Mouse (Mus musculus) liver, adult 2 months (tissue): ENCODE results near the gene Hist1h1c. TPM values are rescaled to one million over a fixed set of nuclear protein-coding genes. Genes with fewer than 3 reads are reported as not detected.

Source experiments
- DNase-seq: peaks from one replicate; pipeline ENCODE4 v3.0.0-alpha.2; 2011; ENCODE audit warnings: low read depth, low spot score; ENCODE audit errors: extremely low read depth
- H3K27ac ChIP-seq: fragments of 200-500 bp; replicated peaks from 2 replicates; pipeline ENCODE4 v1.5.1; 2012; ENCODE audit warnings: low read depth, mild to moderate bottlenecking, control low read depth, inconsistent platforms, low read length; ENCODE audit not compliant: insufficient read depth
- H3K27me3 ChIP-seq: fragments of 200-500 bp; 2 replicates; pipeline ENCODE4 v1.6.1; 2012; ENCODE audit warnings: mild to moderate bottlenecking, moderate library complexity, low read length, inconsistent platforms; ENCODE audit not compliant: control insufficient read depth, insufficient read depth
- H3K36me3 ChIP-seq: fragments of 200-500 bp; 2 replicates; pipeline ENCODE4 v1.6.1; 2012; ENCODE audit warnings: low read length, inconsistent platforms; ENCODE audit not compliant: control insufficient read depth, insufficient read depth
- H3K4me1 ChIP-seq: fragments of 200-500 bp; 2 replicates; pipeline ENCODE4 v1.6.1; 2011; ENCODE audit warnings: low read length; ENCODE audit not compliant: control insufficient read depth, insufficient read depth
- H3K4me3 ChIP-seq: fragments of 200-500 bp; 2 replicates; pipeline ENCODE4 v1.5.1; 2011; ENCODE audit warnings: low read depth, mild to moderate bottlenecking, control low read depth, low read length, moderate library complexity; ENCODE audit not compliant: insufficient read depth
- H3K79me2 ChIP-seq: fragments of 200-500 bp; 2 replicates; pipeline ENCODE4 v1.6.1; 2012; ENCODE audit warnings: inconsistent platforms, mild to moderate bottlenecking, low read length, moderate library complexity; ENCODE audit not compliant: control insufficient read depth, insufficient read depth
- H3K9ac ChIP-seq: fragments of 200-500 bp; 2 replicates; pipeline ENCODE4 v1.6.1; 2012; ENCODE audit warnings: low read depth, mild to moderate bottlenecking, control low read depth, inconsistent platforms, low read length
- CTCF ChIP-seq: fragments of 200-500 bp; IDR thresholded peaks from 2 replicates; pipeline ENCODE4 v1.5.1; 2011; ENCODE audit warnings: low read depth, low read length, control low read depth
- POLR2A ChIP-seq: fragments of 200-500 bp; IDR thresholded peaks from 2 replicates; pipeline ENCODE4 v1.6.1; 2011; ENCODE audit warnings: low read length, control low read depth; ENCODE audit not compliant: insufficient read depth; ENCODE audit errors: extremely low read depth
- WGBS: fragments of 180-500 bp; shearing (Covaris S2); methylation state at CpG from one replicate; pipeline ENCODE4 v1.1.7; 2018; 5-methylcytosine and 5-hydroxymethylcytosine counted together
- polyA plus RNA-seq: library from polyadenylated mRNA; depleted of rRNA; stranded (reverse); fragments of >200 nt; gene quantifications from 2 replicates; pipeline ENCODE4 v1.2.3, GENCODE M21; 2012
- total RNA-seq: library from RNA; depleted of rRNA; stranded (reverse); fragments of >200 nt; gene quantifications from 2 replicates; pipeline ENCODE4 v1.2.3, GENCODE M21; 2014

The Hist1h1c gene
- total and polyA plus RNA-seq, 2 experiments = 20.9 to 68.1 TPM

DNA sequence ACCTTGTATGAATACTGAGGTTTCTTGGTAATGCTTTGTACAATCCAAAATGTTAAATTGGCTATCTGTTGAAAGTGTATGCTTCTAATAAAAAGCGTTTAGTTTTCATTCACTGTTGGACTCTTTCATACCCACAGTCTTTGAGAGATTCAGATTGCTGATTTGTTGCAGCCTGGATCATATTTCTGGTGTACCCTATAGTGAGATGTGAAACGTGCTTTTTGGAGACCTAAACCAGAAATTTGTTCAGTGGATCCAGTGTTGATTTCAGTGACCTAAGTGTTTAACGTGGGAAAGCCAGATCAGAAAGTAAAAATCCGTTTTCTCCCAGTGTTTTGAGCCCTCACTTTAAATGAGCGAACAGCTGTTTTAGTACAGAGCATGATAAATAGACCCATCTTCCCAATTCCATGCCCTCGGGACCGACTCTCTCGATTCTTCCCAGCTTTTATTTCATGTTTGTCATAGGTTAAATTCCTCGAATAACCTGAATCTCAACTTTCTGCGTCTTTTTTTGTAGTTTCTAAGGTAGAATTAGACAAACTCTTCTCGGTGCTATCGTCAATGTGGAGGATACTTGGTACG lies 1.7 kb downstream of the Hist1h1c start:
- Histone ChIP-seq H3K27me3 (no peaks in the 10 kb centered on the region), H3K27ac (peak overlapping the region; percentile 65; the same call in 1 of the 2 replicates), H3K4me1 (peaks cover 8% of the 10 kb centered on the region; the same call in 1 of the 2 replicates), H3K4me3 (peak overlapping the region; percentile 63), H3K36me3 (no peaks in the 10 kb centered on the region), H3K79me2 (no peaks in the 10 kb centered on the region), H3K9ac (peak overlapping the region; percentile 57)
- no peak for DNase-seq
- no peak for TF ChIP-seq CTCF
- TF ChIP-seq POLR2A = no peak
- WGBS = 19% methylated on average over 13 of the region's 13 CpGs

DNA sequence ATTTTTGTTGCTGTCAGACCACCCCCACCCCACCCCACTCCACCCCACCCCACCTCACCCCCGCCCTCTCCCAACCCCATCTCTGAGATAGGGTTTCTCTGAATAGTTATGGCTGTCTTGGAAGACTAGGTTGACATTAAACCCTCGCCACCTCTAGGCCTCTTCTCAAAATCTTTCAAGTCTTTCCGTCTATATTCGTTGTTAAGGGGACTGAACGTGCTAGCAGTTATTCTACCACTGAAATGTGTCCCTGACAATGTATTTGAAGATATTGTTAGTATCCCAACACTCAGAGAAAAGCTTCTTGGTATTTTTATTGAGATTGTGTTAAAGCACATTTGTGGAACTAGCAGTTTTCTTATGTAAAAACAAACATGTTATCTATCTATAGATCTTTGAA lies 2.3 kb downstream of the Hist1h1c start:
- TF ChIP-seq CTCF (no peak), POLR2A (no peak)
- no peak for DNase-seq
- Histone ChIP-seq H3K9ac (no peak overlapping the region), H3K36me3 (no peaks in the 10 kb centered on the region), H3K27me3 (no peaks in the 10 kb centered on the region), H3K4me3 (no peak overlapping the region), H3K4me1 (peaks cover 10% of the 10 kb centered on the region; the same call in 1 of the 2 replicates), H3K79me2 (no peaks in the 10 kb centered on the region), H3K27ac (no peak overlapping the region)
- WGBS = 70% methylated on average over 5 of the region's 5 CpGs

DNA sequence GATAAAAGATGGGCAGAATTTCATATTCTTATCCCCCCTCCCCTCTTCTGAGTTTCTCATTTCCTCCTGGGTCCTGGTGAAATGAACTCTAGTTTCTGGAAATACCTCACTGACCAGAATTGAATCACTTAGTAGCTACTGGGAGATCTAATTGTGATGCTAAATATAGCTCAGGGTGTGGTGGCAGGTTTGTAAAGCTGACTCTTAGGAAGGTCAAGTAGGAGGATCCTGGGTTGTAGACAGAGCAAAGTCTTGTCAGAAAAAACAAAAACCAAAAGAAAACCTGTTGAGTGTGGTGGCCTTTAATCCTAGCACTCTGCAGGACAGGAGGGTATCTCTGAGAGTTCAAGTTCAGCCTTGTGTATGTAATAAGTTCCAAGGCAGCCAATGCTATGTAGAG lies 3.4 kb downstream of the Hist1h1c start:
- Histone ChIP-seq H3K27me3 (no peaks in the 10 kb centered on the region), H3K36me3 (no peaks in the 10 kb centered on the region), H3K4me1 (peaks cover 10% of the 10 kb centered on the region; the same call in 1 of the 2 replicates), H3K27ac (no peak overlapping the region), H3K9ac (no peak overlapping the region), H3K4me3 (no peak overlapping the region), H3K79me2 (no peaks in the 10 kb centered on the region)
- TF ChIP-seq CTCF = no peak
- TF ChIP-seq POLR2A = no peak
- no peak for DNase-seq

DNA sequence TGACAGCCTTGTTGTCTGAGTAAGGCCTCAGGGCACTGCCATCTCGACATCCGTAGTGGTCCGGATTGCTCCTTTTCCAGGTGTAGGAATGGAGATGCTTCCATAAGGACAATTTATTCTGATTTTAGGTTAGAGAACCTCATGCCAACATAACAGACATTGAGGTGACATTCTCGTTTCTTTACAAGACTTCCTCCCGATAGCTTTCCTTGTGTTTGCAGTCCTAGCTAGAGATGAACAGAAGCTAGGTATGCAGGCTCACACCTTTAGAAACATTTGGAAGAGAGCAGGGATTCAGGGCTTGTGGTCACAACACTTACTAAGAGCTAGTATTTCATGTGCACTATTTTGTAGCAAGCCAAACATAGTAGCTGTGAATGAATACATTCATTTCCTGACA lies 4.6 kb downstream of the Hist1h1c start:
- Histone ChIP-seq H3K9ac (no peak overlapping the region), H3K27ac (no peak overlapping the region), H3K27me3 (no peaks in the 10 kb centered on the region), H3K4me1 (peaks cover 14% of the 10 kb centered on the region; the same call in 1 of the 2 replicates), H3K79me2 (no peaks in the 10 kb centered on the region), H3K4me3 (no peak overlapping the region), H3K36me3 (no peaks in the 10 kb centered on the region)
- TF ChIP-seq POLR2A = no peak
- TF ChIP-seq CTCF = no peak
- DNase-seq = no peak
- WGBS = 89% methylated on average over 5 of the region's 5 CpGs

DNA sequence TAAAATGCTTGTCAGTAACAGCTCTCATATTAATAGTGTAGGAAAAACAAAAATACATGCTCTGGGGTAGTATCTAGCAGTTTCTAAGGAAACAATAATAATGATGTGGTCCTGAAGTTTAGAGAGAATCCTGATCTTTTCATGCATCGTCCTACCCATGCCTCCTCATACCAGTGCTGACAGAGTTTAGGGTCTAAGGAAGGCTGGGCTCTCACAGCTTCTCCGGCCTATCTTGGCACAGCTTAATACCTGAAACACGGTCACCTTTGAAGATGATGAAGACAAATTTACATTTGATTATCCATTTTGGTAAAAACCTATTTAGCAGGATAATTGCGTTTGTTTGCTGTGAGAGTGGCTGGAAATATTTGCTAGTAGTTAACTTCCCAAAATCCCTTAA lies 5.4 kb downstream of the Hist1h1c start:
- TF ChIP-seq POLR2A (no peak), CTCF (no peak)
- Histone ChIP-seq H3K27me3 (no peaks in the 10 kb centered on the region), H3K9ac (no peak overlapping the region), H3K79me2 (no peaks in the 10 kb centered on the region), H3K4me3 (no peak overlapping the region), H3K4me1 (peaks cover 14% of the 10 kb centered on the region; the same call in 1 of the 2 replicates), H3K36me3 (no peaks in the 10 kb centered on the region), H3K27ac (no peak overlapping the region)
- no peak for DNase-seq
- WGBS = 63% methylated on average over 4 of the region's 4 CpGs
